ENCODE assay signal across 9 mouse cellular contexts in genomic region chr7:27576914-27577313, GRCm38 (mm10). TPM values are rescaled to one million over a fixed set of nuclear protein-coding genes. Genes with fewer than 3 reads are reported as not detected.
A peak's percentile ranks its signal among the peaks of the same experiment; 100 is the strongest.
DNase-seq lines count a peak whose midpoint lies in the region; ATAC-seq and TF ChIP-seq lines count a peak whose summit lies in the region.
"Had no signal": no experiment of that assay in that cellular context is flagged by ENCODE, and none has a peak within 500 bp of the region (broad histone marks: within the 10 kb centered on the region; RNA-seq: fewer than 3 reads in every experiment).

No protein-coding gene starts in this region.

- H3K9me3 ChIP-seq in G1E (replicated peaks): no peaks in the 10 kb centered on the region
- H3K9me3 ChIP-seq: limb, embryonic 15.5 days had no signal

- peak; percentile 81 for TF ChIP-seq CTCF in layer of hippocampus, adult 2 months (conservative IDR thresholded peaks at IDR 0.05)
- TF ChIP-seq CTCF in G1E (IDR thresholded peaks at IDR 0.05; ENCODE audit: low read depth, low read length): peak; percentile 52; the same call in 1 of the 2 replicates

- H3K4me3 ChIP-seq in layer of hippocampus, adult 2 months: no peak overlapping the region
- H3K4me3 ChIP-seq in G1E (ENCODE audit: low read depth, low read length): no peak overlapping the region
- H3K4me3 ChIP-seq in brown adipose tissue, adult 24 weeks (ENCODE audit: insufficient read depth, low read depth, low read length): no peak overlapping the region
- H3K4me3 ChIP-seq: erythroblast, embryonic 14.5 days; limb, embryonic 15.5 days had no signal

- peak in 1 of 2 experiments; percentile 50 for DNase-seq in layer of hippocampus, adult 2 months (ENCODE audit: low spot score in 2 of 2)
- no peak for DNase-seq in layer of hippocampus, adult 9-10 months (ENCODE audit: low spot score)
- DNase-seq in G1E (ENCODE audit: low spot score): peak; percentile 55
- peak; percentile 58 for DNase-seq in kidney, adult 18-20 months
- peak; percentile 62 for DNase-seq in lung, postnatal 25 days (ENCODE audit: low spot score)
- peak; percentile 56 to 59 for DNase-seq in thymus, postnatal 36 days

- ATAC-seq in G1E (ENCODE audit: extremely low read depth, insufficient number of reproducible peaks, low FRiP score, poor library complexity, severe bottlenecking): no peak

- peaks cover 93% of the 10 kb centered on the region for H3K36me3 ChIP-seq in G1E (replicated peaks)

- H3K4me1 ChIP-seq in G1E (ENCODE audit: insufficient read depth, low read depth, low read length): peaks cover 6% of the 10 kb centered on the region
- peaks cover 20% of the 10 kb centered on the region for H3K4me1 ChIP-seq in brown adipose tissue, adult 24 weeks (ENCODE audit: control insufficient read depth, insufficient read depth, insufficient read length, low read length)
- H3K4me1 ChIP-seq: limb, embryonic 15.5 days had no signal

- no peaks in the 10 kb centered on the region for H3K27me3 ChIP-seq in G1E (ENCODE audit: insufficient read depth, low read length)
- H3K27me3 ChIP-seq: limb, embryonic 15.5 days had no signal

- no peak overlapping the region for H3K27ac ChIP-seq in layer of hippocampus, adult 2 months
- peak overlapping the region; percentile 56; the same call in 1 of the 2 replicates for H3K27ac ChIP-seq in brown adipose tissue, adult 24 weeks (replicated peaks; ENCODE audit: low read depth, low read length)
- H3K27ac ChIP-seq: limb, embryonic 15.5 days had no signal

RNA-seq across cellular contexts. Expression of gene Akt2, which starts 14.4 kb away (rescaled TPM):
- total RNA-seq in layer of hippocampus, adult 2 months (2021): 10 to 100 TPM; 87.0 to 99.1 TPM
- total RNA-seq in G1E (2014; fragmentation: Nextera tagmentation) (69.0 and 84.8 TPM in 2 replicates), G1E (2017) (41.7 and 42.1 TPM in 2 replicates)
- 46.0 and 52.4 TPM in 2 replicates for polyA plus RNA-seq in G1E (2012)
- 294 and 321 TPM in 2 replicates for polyA plus RNA-seq in brown adipose tissue, adult 24 weeks (2012; ENCODE audit: insufficient read depth, insufficient read length, missing spikeins)

RNA-seq across cellular contexts. Expression of gene 2310022A10Rik, which starts 23.9 kb away (rescaled TPM):
- 10 to 100 TPM; 25.5 to 25.6 TPM for total RNA-seq in layer of hippocampus, adult 2 months (2021)
- total RNA-seq in G1E (2014; fragmentation: Nextera tagmentation): 18.8 and 26.0 TPM in 2 replicates
- total RNA-seq in G1E (2017): 5.2 and 10.0 TPM in 2 replicates
- 61.2 and 61.5 TPM in 2 replicates for polyA plus RNA-seq in G1E (2012)
- polyA plus RNA-seq in brown adipose tissue, adult 24 weeks (2012; ENCODE audit: insufficient read depth, insufficient read length, missing spikeins): 5.8 and 12.3 TPM in 2 replicates

RNA-seq across cellular contexts. Expression of gene Pld3, which starts 23.9 kb away (rescaled TPM):
- 100 to 1,000 TPM; 573 to 583 TPM for total RNA-seq in layer of hippocampus, adult 2 months (2021)
- total RNA-seq in G1E (2014; fragmentation: Nextera tagmentation) (10.5 and 16.0 TPM in 2 replicates), G1E (2017) (7.2 TPM in 2 replicates)
- 19.5 and 23.1 TPM in 2 replicates for polyA plus RNA-seq in G1E (2012)
- polyA plus RNA-seq in brown adipose tissue, adult 24 weeks (2012; ENCODE audit: insufficient read depth, insufficient read length, missing spikeins): 23.5 and 27.8 TPM in 2 replicates

RNA-seq across cellular contexts. Expression of gene Hipk4, which starts 53.8 kb away (rescaled TPM):
- total RNA-seq in layer of hippocampus, adult 2 months (2021): under 1 TPM in 1 of 2 experiments, not detected in 1; 0.15 TPM
- 0.38 TPM in 1 of 2 replicates, not detected in the other for total RNA-seq in G1E (2014; fragmentation: Nextera tagmentation)
- total RNA-seq in G1E (2017): 0.11 and 0.12 TPM in 2 replicates
- polyA plus RNA-seq in G1E (2012): 0.09 and 0.11 TPM in 2 replicates
- polyA plus RNA-seq in brown adipose tissue, adult 24 weeks (2012; ENCODE audit: insufficient read depth, insufficient read length, missing spikeins): not detected in 2 replicates

Comparison
In these comparisons a context has a peak if more than half of its experiments do, and no peak if none do; other contexts are left out.
1. RNA of gene Pld3, which starts 23.9 kb away (total RNA-seq): 573 to 583 TPM in layer of hippocampus, adult 2 months; 7.2 to 16.0 TPM in G1E; every median in the first group is over 10 times any median in the second.